12 mouse cellular contexts compared by ENCODE assay signal in genomic region chr9:103485606-103486005, GRCm38 (mm10). TPM values are rescaled to one million over a fixed set of nuclear protein-coding genes. Genes with fewer than 3 reads are reported as not detected.
A peak's percentile ranks its signal among the peaks of the same experiment; 100 is the strongest.
DNase-seq lines count a peak whose midpoint lies in the region; ATAC-seq and TF ChIP-seq lines count a peak whose summit lies in the region.
"Had no signal": no experiment of that assay in that cellular context is flagged by ENCODE, and none has a peak within 500 bp of the region (broad histone marks: within the 10 kb centered on the region; RNA-seq: fewer than 3 reads in every experiment).

No protein-coding gene starts in this region.

- H3K4me1 ChIP-seq in heart, postnatal 0 days (ENCODE audit: control insufficient read depth, insufficient read depth): peaks cover 36% of the 10 kb centered on the region
- peaks cover 48% of the 10 kb centered on the region for H3K4me1 ChIP-seq in thymus, adult 2 months (replicated peaks; ENCODE audit: control insufficient read depth, insufficient read depth, low read length)
- 0 out of 2 replicates have a peak, but pooled peaks cover 6% of the 10 kb centered on the region for H3K4me1 ChIP-seq in kidney, postnatal 0 days (replicated peaks; ENCODE audit: insufficient read depth, low read length)
- H3K4me1 ChIP-seq in stomach, postnatal 0 days (replicated peaks; ENCODE audit: control insufficient read depth, insufficient read depth): no peaks in the 10 kb centered on the region

- H3K36me3 ChIP-seq in heart, postnatal 0 days (replicated peaks; ENCODE audit: control insufficient read depth, insufficient read depth, low read length): no peaks in the 10 kb centered on the region
- no peaks in the 10 kb centered on the region for H3K36me3 ChIP-seq in thymus, adult 2 months (ENCODE audit: control insufficient read depth, insufficient read depth, low read length)
- no peaks in the 10 kb centered on the region for H3K36me3 ChIP-seq in kidney, postnatal 0 days (ENCODE audit: insufficient read depth, low read length)
- no peaks in the 10 kb centered on the region for H3K36me3 ChIP-seq in stomach, postnatal 0 days (ENCODE audit: control insufficient read depth, insufficient read depth, low read length)

- no peaks in the 10 kb centered on the region for H3K9me3 ChIP-seq in heart, postnatal 0 days (replicated peaks; ENCODE audit: control insufficient read depth, low read length)
- H3K9me3 ChIP-seq in kidney, postnatal 0 days (replicated peaks; ENCODE audit: low read length): no peaks in the 10 kb centered on the region
- H3K9me3 ChIP-seq in stomach, postnatal 0 days (ENCODE audit: control insufficient read depth, low read length): no peaks in the 10 kb centered on the region

- no peak for TF ChIP-seq POLR2A in thymus, adult 2 months (IDR thresholded peaks at IDR 0.05; ENCODE audit: control insufficient read depth, extremely low read depth, insufficient read depth, low read length, poor library complexity)

- H3K27me3 ChIP-seq in heart, postnatal 0 days (ENCODE audit: control insufficient read depth, insufficient read depth, low read length): no peaks in the 10 kb centered on the region
- no peaks in the 10 kb centered on the region for H3K27me3 ChIP-seq in thymus, adult 2 months (ENCODE audit: control insufficient read depth, insufficient read depth, low read length)
- no peaks in the 10 kb centered on the region for H3K27me3 ChIP-seq in kidney, postnatal 0 days (ENCODE audit: insufficient read depth, low read length)
- no peaks in the 10 kb centered on the region for H3K27me3 ChIP-seq in stomach, postnatal 0 days (ENCODE audit: control insufficient read depth, insufficient read depth, low read length)

- no peak overlapping the region for H3K4me3 ChIP-seq in heart, postnatal 0 days (ENCODE audit: low read depth, low read length)
- no peak overlapping the region for H3K4me3 ChIP-seq in thymus, adult 2 months (ENCODE audit: control insufficient read depth, insufficient read depth, low read length)
- no peak overlapping the region for H3K4me3 ChIP-seq in kidney, postnatal 0 days (replicated peaks; ENCODE audit: low read depth, low read length)
- H3K4me3 ChIP-seq in stomach, postnatal 0 days (ENCODE audit: low read depth, low read length): no peak overlapping the region

- H3K4me2 ChIP-seq in heart, postnatal 0 days (ENCODE audit: low read depth, low read length): no peak overlapping the region
- peak overlapping the region; percentile 13; the same call in 1 of the 2 replicates for H3K4me2 ChIP-seq in kidney, postnatal 0 days (ENCODE audit: low read length)
- no peak overlapping the region for H3K4me2 ChIP-seq in stomach, postnatal 0 days (replicated peaks; ENCODE audit: low read depth)

- peak overlapping the region; percentile 5 for H3K27ac ChIP-seq in heart, postnatal 0 days (ENCODE audit: low read depth)
- H3K27ac ChIP-seq in thymus, adult 2 months (ENCODE audit: control insufficient read depth, insufficient read depth, low read length): peak overlapping the region; percentile 1; the same call in 1 of the 2 replicates
- H3K27ac ChIP-seq in kidney, postnatal 0 days: no peak overlapping the region
- H3K27ac ChIP-seq in stomach, postnatal 0 days (replicated peaks): 0 out of 2 replicates have a peak overlapping the region, but pooled peaks have one; percentile 18
- H3K27ac ChIP-seq: liver, embryonic 14.5 days had no signal

- TF ChIP-seq EP300 in heart, postnatal 0 days (IDR thresholded peaks at IDR 0.05; ENCODE audit: low read depth): no peak
- TF ChIP-seq EP300 in stomach, postnatal 0 days (optimal IDR thresholded peaks at IDR 0.05): no peak

- 32% methylated on average over 8 of the region's 8 CpGs for WGBS in heart, postnatal 0 days
- WGBS in thymus, adult 2 months: 3% methylated on average over 8 of the region's 8 CpGs
- WGBS in kidney, postnatal 0 days: 14% methylated on average over 8 of the region's 8 CpGs
- 23% methylated on average over 8 of the region's 8 CpGs for WGBS in stomach, postnatal 0 days

- no peak overlapping the region for H3K9ac ChIP-seq in heart, postnatal 0 days (replicated peaks; ENCODE audit: low read depth, low read length)
- H3K9ac ChIP-seq in kidney, postnatal 0 days (ENCODE audit: low read depth, low read length): no peak overlapping the region
- H3K9ac ChIP-seq in stomach, postnatal 0 days (ENCODE audit: low read length): no peak overlapping the region
- H3K9ac ChIP-seq: liver, embryonic 14.5 days had no signal

- ATAC-seq in heart, postnatal 0 days (ENCODE audit: insufficient read depth, low read depth): no peak
- no peak for ATAC-seq in kidney, postnatal 0 days (replicated peaks; ENCODE audit: low FRiP score, low read depth)
- no peak for ATAC-seq in stomach, postnatal 0 days (ENCODE audit: low FRiP score, low TSS enrichment)
- no peak for ATAC-seq in megakaryocyte progenitor cell, adult 5-6 weeks (replicated peaks; ENCODE audit: poor library complexity)
- ATAC-seq: midbrain, embryonic 16.5 days; Patski had no signal

- no peak for TF ChIP-seq CTCF in heart, postnatal 0 days (IDR thresholded peaks at IDR 0.05; ENCODE audit: low read depth)
- TF ChIP-seq CTCF in thymus, adult 2 months (IDR thresholded peaks at IDR 0.05; ENCODE audit: borderline replicate concordance, control insufficient read depth, extremely low read depth, insufficient read depth, low read length, poor library complexity): no peak
- no peak for TF ChIP-seq CTCF in kidney, postnatal 0 days (IDR thresholded peaks at IDR 0.05; ENCODE audit: low read depth)
- TF ChIP-seq CTCF in stomach, postnatal 0 days (IDR thresholded peaks at IDR 0.05; ENCODE audit: low read depth): no peak

- no peak for DNase-seq in heart, postnatal 0 days (ENCODE audit: low spot score)
- DNase-seq in heart, adult 11 months: no peak
- DNase-seq in thymus, adult 2 months: no peak
- DNase-seq in thymus, adult 18-20 months: no peak
- peak; percentile 53 for DNase-seq in kidney, postnatal 0 days (ENCODE audit: low spot score)
- DNase-seq in stomach, postnatal 0 days (ENCODE audit: low spot score): no peak
- DNase-seq in cerebellum, postnatal 10 days: no peak
- DNase-seq: adrenal gland, postnatal 10 days had no signal

RNA-seq across cellular contexts. Expression of gene Bfsp2, which starts 5.4 kb away (rescaled TPM):
- total RNA-seq in heart, postnatal 0 days (2014; rRNA removed; ENCODE audit: low replicate concordance): not detected in 2 replicates
- 1.7 and 2.3 TPM in 2 replicates for polyA plus RNA-seq in heart, postnatal 0 days (2015; fragmentation: Nextera tagmentation; extraction: Ambion mirVana)
- 0.98 and 1.4 TPM in 2 replicates for polyA plus RNA-seq in thymus, adult 2 months (2012; rRNA removed)
- polyA plus RNA-seq in kidney, postnatal 0 days (2015; fragmentation: Nextera tagmentation; extraction: Ambion mirVana): 0.61 and 0.96 TPM in 2 replicates
- polyA plus RNA-seq in stomach, postnatal 0 days (2015; fragmentation: Nextera tagmentation; extraction: Ambion mirVana): 0.28 and 0.40 TPM in 2 replicates
- total RNA-seq in megakaryocyte progenitor cell, adult 5-6 weeks (2015): 0.69 TPM in 1 of 2 replicates, not detected in the other
- 0.62 and 2.1 TPM in 2 replicates for total RNA-seq in megakaryocyte progenitor cell, adult 5-6 weeks (2017)
- polyA plus RNA-seq: Patski had no signal
